Mouse (Mus musculus): Measurements from ENCODE around the gene Obscn.

DNA sequence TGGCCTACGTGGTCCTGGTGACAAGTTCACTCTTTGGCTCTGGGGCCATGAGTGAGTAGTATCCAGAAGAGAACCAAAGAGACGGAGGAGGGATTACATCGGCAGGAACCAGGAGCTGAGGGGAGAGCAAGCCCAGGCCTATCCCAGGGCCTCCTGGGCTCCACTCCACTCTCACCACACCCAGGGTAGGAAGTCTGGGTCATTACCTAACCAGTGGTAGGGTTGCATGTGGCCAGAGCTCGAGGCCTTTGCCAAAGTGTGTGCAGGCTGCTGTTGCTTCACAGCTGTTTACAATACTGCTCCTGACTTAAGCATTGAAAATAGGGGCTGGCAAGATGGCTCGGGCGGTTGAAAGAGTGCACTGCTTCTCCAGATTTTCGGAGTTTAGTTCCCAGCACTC is 156.5 kb downstream of the Obscn start:
- no peak for TF ChIP-seq NELFE (IDR thresholded peaks at IDR 0.05; ENCODE audit: low read depth, low read length)
- no peak for TF ChIP-seq POLR2A (IDR thresholded peaks at IDR 0.05; ENCODE audit: control insufficient read depth in 1 of 2, insufficient read depth in 1 of 2, low read depth in 1 of 2, low read length in 2 of 2, poor library complexity in 1 of 2)
- TF ChIP-seq USF1 (IDR thresholded peaks at IDR 0.05; ENCODE audit: low read depth, low read length): no peak
- TF ChIP-seq SIN3A (IDR thresholded peaks at IDR 0.05; ENCODE audit: low read length): no peak

Measured in MEL (cell line).